Mouse (Mus musculus) liver (tissue): ENCODE measurements at regions not wholly inside any gene's neighbourhood (a gene's known extent, or its start where the extent isn't known, plus 50 kb on each side); places are given as distances from the start of the nearest gene placed in this dataset.

ENCODE experiments used
- DNase-seq: peaks from one replicate; pipeline ENCODE4 v3.0.0-alpha.2; 2020; ENCODE audit warnings: mixed read lengths

DNA sequence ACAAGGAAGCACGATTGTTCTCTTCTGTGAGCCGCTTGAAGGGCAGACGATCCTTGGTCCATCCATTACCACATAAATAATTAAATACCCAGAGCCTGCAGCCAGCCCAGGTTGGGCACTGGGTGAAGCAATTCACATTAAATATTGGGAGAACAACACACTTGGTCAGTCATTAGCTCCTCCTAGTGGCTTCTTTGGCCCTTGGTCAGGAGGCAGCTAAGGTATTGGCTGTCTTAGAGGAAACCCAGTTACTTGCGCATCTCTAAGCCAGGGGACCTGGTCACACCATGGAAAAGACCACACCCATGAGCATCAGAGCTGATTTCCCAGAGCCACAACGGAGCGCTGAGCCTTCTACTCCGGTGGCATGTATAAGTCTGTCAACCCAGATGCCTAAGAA, 433.2 kb downstream of the Epha4 start:
- no peak for DNase-seq

DNA sequence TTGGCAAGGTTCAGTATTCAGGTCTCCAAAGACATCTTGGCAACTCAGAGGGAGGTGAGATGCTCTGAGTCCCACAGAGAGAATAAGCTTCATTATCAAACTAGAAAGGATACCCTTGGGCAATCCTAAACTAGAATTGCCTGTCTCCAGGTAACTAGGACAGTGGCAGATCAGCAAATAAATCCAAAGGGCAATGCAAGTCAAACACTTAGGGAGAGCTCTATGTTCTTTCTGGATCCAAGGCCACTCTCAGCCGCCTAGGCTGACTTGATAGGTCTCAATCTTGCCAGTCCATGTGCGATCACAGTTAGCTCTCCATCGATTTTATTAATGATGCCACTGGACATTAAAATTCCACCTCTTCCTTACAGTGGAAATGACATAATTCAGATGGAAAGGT, 432.5 kb downstream of the Epha4 start:
- no peak for DNase-seq

- DNase-seq, result no peak
Measured at GRCm38 (mm10) chr1:77093551-77093950, 421.3 kb downstream of the Epha4 start.

DNA sequence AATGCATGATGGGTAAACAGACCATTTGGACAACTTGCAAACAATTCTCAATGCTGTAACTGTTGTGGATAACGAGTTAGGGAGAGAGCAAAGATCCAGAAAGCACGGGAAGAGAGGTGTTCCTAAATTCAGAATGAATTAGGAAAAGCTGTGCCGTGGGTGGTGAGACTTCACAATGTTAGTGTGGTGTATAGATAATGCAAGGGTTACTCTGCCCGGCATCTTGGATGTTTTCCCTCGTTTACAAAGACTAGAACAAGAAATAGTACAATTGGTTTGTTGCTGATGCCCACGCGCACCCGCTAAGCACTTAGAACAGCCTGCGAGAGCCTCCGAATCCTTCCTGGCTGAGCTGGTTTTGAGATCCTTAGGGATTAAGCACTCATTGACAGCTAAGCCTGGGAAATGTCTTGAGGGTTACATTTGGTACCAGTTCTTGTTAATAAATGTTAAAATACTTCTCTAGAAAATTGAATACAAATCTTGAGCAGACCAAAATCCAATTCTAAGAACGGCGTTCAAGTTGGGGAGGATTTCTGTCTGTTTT, 413.1 kb downstream of the Epha4 start:
- no peak for DNase-seq

DNA sequence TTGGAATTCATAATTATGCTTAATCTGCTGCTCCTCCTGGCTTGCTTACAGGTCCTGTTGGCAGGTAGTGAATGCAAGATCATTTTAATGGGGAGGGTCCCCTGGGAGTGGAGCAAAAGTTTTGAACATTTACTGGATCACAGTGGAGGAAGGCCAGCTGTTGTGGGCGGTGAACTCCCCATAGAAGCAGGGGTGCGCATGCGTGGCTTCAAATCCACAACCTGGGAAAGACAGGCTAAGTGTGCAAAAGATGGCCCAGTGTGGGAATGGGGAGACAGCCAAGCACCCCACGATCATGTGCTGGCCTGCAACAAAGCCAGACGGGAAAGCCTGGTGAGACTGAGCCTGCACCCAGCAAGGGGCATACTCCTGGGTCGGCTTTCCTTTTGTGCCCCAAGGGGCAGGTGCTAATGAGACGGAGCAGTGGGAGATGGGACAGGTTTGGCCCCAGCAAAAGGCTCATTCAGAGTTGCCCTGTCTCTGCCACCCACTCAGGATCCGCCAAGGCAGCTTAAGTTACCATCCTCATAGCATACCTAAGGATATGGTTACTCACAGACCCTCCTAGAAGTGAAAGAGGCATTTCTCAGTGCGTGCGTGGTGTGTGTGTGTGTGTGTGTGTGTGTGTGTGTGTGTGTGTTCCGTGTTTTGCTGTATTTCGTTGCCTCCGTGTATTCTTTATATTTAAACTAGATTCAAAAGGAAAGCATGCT, 412.3 kb downstream of the Epha4 start:
- no peak for DNase-seq

DNA sequence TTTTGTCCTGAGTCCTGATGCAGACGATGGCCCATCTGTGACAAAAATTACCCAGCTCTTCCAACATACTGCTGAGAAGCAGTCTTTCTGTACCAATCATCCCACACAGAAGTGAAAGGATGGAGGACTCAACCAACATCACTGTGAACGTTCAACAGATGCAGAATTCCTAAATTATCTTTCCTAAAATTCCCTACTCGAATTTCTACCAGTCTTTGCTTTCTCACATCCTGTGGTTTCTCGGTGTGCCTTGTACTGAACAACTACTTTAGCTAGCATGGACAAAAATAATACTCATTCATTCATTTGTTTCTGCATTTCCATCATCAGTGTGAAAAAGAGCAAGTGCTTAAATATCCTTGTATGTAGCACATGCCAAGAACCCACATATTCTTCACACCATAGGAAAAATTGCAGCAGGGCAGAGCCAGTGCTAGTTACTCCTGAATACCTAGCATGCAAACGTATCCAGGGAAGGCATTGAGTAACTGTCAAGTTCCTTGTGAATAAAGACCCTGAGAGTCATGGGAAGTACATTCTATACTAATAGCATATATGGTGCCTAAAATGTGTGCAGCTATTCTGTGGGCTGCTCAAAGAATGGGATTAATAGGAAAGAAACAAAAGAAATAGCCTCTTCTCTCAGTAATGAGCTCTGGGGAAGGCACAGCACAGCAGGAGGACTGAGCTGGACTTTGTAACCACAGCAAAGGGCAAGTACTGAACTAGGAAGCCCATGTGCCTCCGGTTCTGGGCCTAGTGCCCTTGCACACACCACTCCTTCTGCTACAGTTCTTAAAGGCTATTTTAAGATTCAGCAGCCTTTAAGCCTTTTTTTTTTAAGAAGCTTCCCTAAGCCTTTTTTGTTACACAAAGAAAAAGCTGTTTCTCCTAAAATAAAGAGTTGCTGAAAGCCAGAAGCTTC, 404.8 kb downstream of the Epha4 start:
- no peak for DNase-seq

GRCm38 (mm10) chr1:77128411-77128810, 386.5 kb downstream of the Epha4 start:
- no peak for DNase-seq

GRCm38 (mm10) chr1:77137663-77138062, 377.2 kb downstream of the Epha4 start:
- no peak for DNase-seq

GRCm38 (mm10) chr1:77140906-77141305, 374.0 kb downstream of the Epha4 start:
- DNase-seq, result no peak

GRCm38 (mm10) chr1:77148052-77148451, 366.8 kb downstream of the Epha4 start:
- no peak for DNase-seq

DNA sequence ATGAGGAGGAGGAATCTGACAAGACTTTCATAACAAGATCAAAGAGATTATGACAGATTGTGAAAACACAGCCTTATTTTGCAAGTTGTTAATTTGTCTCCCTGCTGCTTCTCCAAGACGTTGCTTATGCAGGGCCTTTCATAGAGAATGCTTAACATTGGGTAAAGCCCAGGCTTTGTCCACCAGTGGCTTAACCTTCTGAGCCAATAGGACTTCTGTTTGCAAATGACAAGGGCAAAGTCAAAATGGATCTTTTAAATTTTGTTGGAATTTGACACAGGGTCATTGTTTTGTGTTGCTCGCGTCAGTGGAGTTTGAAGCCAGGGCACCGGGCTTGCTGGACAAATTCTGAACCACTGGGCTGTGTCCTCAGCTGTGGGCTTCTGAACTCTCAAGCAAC, 346.6 kb downstream of the Epha4 start:
- no peak for DNase-seq

GRCm38 (mm10) chr1:77172463-77172862, 342.4 kb downstream of the Epha4 start:
- DNase-seq, result no peak

- DNase-seq, result no peak
Measured at GRCm38 (mm10) chr1:77174801-77175200, 340.1 kb downstream of the Epha4 start.

- DNase-seq, result no peak
Measured at GRCm38 (mm10) chr1:77175214-77175613, 339.7 kb downstream of the Epha4 start.

- no peak for DNase-seq
Measured at GRCm38 (mm10) chr1:77176516-77176915, 338.4 kb downstream of the Epha4 start.

GRCm38 (mm10) chr1:77183965-77184364, 330.9 kb downstream of the Epha4 start:
- no peak for DNase-seq

DNA sequence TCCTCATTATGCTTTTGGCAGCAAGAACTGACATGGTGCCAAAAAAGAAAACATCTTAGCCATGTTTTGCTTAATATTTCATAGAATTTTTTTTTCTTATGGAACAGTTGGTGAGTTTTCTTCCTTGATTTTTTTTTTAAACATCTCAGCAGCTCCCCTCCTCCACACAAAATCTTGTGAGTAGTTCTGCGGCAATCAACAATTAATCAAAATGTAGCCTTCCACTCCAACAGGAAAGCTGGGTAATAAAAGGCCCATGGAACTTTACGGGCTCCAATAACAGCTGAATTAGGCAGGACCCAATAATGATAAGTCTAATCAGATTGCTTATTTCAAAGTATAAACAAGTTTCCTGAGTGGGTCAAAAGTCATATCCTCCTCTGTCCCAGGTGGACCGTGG, 324.7 kb downstream of the Epha4 start:
- no peak for DNase-seq

DNA sequence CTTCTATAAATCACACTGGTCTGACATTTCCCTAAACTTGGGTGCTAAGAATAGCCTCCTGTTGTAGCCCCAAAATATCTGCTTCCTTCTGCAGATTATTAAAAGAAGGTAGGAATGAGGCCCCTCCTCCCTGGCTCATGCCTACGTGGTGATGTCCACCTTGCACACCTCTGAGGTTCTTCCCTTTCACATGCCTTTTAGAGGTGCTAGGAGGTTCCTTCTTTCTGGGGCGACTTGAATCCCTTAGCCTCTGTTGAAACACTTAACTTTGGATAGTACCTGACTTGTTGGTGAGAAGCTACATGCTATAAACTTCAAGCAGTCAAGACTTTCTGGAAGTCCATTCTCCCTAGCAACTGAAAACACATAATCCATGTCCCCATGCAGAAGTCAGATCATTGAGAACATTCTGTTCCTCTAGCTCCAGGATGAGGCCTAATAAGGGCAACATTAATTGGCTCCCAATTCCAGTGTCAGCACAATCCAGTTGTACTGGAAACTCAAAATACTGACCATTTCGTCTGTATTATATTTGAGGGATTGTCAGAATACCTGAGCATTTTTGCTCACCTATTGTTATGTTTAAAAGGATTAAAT, 313.5 kb downstream of the Epha4 start:
- no peak for DNase-seq

- no peak for DNase-seq
Measured at GRCm38 (mm10) chr1:77202948-77203347, 311.9 kb downstream of the Epha4 start.

DNA sequence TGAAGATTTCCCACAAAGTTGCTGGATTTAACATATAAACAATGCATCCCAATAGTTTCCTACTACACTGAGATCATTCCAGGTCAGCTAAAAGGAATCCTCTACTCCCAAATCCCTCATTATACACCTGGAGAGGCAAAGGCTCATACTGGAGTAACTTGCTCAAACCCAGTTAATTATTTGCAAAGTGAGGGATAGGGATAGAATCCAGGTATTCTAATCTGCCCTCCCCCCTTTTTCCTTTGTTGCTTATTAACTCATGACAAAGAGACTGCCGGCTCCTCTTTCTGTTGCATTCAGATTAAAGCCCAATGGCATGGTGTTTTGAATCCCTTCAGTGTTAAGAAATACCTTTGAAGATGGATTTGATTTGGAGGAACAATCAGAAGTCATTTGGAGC, 308.4 kb downstream of the Epha4 start:
- no peak for DNase-seq

DNA sequence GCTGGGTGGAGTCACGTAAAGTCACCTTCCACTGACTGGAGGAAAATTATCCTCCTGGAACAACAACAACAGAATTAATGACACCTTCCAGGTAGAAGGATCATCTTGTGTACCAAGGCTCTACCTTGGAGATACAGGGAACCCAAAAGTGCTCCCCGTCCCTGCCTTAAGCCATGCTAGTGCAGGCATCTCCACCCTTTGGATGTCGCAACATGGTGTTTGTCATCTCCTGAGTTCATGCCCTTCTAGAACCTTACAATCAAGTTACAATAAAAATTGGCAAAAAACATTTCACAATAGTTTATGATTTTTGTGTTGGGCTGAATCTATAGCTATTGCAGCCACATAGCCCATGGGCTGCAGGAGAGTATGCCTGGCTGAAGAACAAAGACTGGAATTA, 305.5 kb downstream of the Epha4 start:
- no peak for DNase-seq

GRCm38 (mm10) chr1:77213462-77214098, 301.3 kb downstream of the Epha4 start:
- DNase-seq, result no peak
